In the genomic region with DNA sequence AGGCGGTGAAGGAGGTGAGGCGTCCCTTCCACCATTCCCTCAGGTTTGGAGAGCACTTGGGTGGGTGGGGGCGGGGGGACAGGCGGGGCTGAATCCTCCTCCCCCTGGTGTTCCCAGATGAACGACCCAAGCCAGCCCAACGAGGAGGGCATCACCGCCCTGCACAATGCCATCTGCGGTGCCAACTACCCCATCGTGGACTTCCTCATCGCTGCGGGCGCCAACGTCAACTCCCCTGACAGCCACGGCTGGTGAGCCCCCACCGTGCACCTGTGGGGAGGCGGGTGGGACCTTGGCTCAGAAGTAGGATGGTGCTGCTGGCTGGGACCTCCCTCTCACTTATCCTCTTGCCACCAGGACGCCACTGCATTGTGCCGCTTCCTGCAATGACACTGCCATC, we compare ENCODE assay signal across 21 mouse cellular contexts. TPM values are rescaled to one million over a fixed set of nuclear protein-coding genes. Genes with fewer than 3 reads are reported as not detected.
DNase-seq lines count a peak whose midpoint lies in the region; ATAC-seq and TF ChIP-seq lines count a peak whose summit lies in the region.
"Had no signal": no experiment of that assay in that cellular context is flagged by ENCODE, and none has a peak within 500 bp of the region (broad histone marks: within the 10 kb centered on the region; RNA-seq: fewer than 3 reads in every experiment).

No protein-coding gene starts in this region.

- ATAC-seq in forebrain, embryonic 12.5 days (ENCODE audit: low FRiP score), result 0 out of 2 replicates have a peak, but pooled peaks have one; percentile 25
- ATAC-seq in forebrain, embryonic 11.5 days (replicated peaks; ENCODE audit: low FRiP score), result no peak
- no peak for ATAC-seq in megakaryocyte, adult 5-6 weeks (ENCODE audit: poor library complexity, severe bottlenecking)
- no peak for ATAC-seq in G1E (ENCODE audit: extremely low read depth, insufficient number of reproducible peaks, low FRiP score, poor library complexity, severe bottlenecking)
- ATAC-seq: forebrain, embryonic 13.5 days; forebrain, postnatal 0 days; hindbrain, embryonic 16.5 days had no signal

- H3K36me3 ChIP-seq in forebrain, embryonic 12.5 days (replicated peaks), result peaks cover 6% of the 10 kb centered on the region; the same call in 1 of the 2 replicates
- H3K36me3 ChIP-seq in forebrain, embryonic 11.5 days (ENCODE audit: control insufficient read depth, insufficient read depth, low read length), result no peaks in the 10 kb centered on the region
- H3K36me3 ChIP-seq in megakaryocyte, embryonic 14.5 days (replicated peaks; ENCODE audit: low read length), result peaks cover 68% of the 10 kb centered on the region
- H3K36me3 ChIP-seq in E14TG2a.4 (ENCODE audit: insufficient read depth, low read length), result peaks cover 44% of the 10 kb centered on the region
- H3K36me3 ChIP-seq in G1E (replicated peaks), result peaks cover 77% of the 10 kb centered on the region
- H3K36me3 ChIP-seq: hindbrain, embryonic 12.5 days had no signal

- no peak for DNase-seq in forebrain, embryonic 11.5 days (ENCODE audit: low spot score)
- no peak for DNase-seq in G1E (ENCODE audit: low spot score)
- DNase-seq in heart, postnatal 25 days (ENCODE audit: low spot score), result no peak
- no peak for DNase-seq in embryo, embryonic 10.5 days (ENCODE audit: low spot score)
- DNase-seq: adrenal gland, postnatal 10 days; cerebellum, adult 11-12 months; cerebellum, adult 9-10 months; cerebellum, postnatal 25 days; forebrain, postnatal 0 days; gastrocnemius, postnatal 14 days; heart, postnatal 36 days had no signal

- no peak overlapping the region for H3K27ac ChIP-seq in forebrain, embryonic 12.5 days
- H3K27ac ChIP-seq in forebrain, embryonic 11.5 days (ENCODE audit: low read depth, low read length), result no peak overlapping the region
- H3K27ac ChIP-seq: forebrain, embryonic 13.5 days; hindbrain, embryonic 12.5 days had no signal

- 83% methylated on average over 18 of the region's 18 CpGs for WGBS in forebrain, embryonic 12.5 days
- WGBS in forebrain, embryonic 11.5 days, result 87% methylated on average over 18 of the region's 18 CpGs

- no peak overlapping the region for H3K9ac ChIP-seq in forebrain, embryonic 12.5 days
- H3K9ac ChIP-seq in forebrain, embryonic 11.5 days (ENCODE audit: low read length), result no peak overlapping the region
- H3K9ac ChIP-seq: forebrain, embryonic 13.5 days; forebrain, postnatal 0 days; heart, embryonic 12.5 days; hindbrain, embryonic 12.5 days had no signal

- H3K4me3 ChIP-seq in forebrain, embryonic 12.5 days (replicated peaks), result no peak overlapping the region
- H3K4me3 ChIP-seq in forebrain, embryonic 11.5 days (ENCODE audit: low read depth, low read length), result no peak overlapping the region
- H3K4me3 ChIP-seq in megakaryocyte, embryonic 14.5 days (replicated peaks), result peak overlapping the region; percentile 6
- H3K4me3 ChIP-seq in E14TG2a.4 (replicated peaks; ENCODE audit: low read length) (peak overlapping the region; percentile 75), G1E (ENCODE audit: low read depth, low read length) (peak overlapping the region; percentile 14; the same call in 1 of the 2 replicates)
- H3K4me3 ChIP-seq: forebrain, embryonic 13.5 days; heart, embryonic 12.5 days; hindbrain, embryonic 12.5 days had no signal

- no peaks in the 10 kb centered on the region for H3K9me3 ChIP-seq in forebrain, embryonic 12.5 days
- H3K9me3 ChIP-seq in forebrain, embryonic 11.5 days (ENCODE audit: control insufficient read depth, low read length), result no peaks in the 10 kb centered on the region
- H3K9me3 ChIP-seq in megakaryocyte, embryonic 14.5 days, result no peaks in the 10 kb centered on the region
- H3K9me3 ChIP-seq in E14TG2a.4 (ENCODE audit: low read length) (no peaks in the 10 kb centered on the region), G1E (replicated peaks) (no peaks in the 10 kb centered on the region)
- H3K9me3 ChIP-seq: forebrain, embryonic 13.5 days; heart, embryonic 12.5 days; hindbrain, embryonic 12.5 days had no signal

- H3K27me3 ChIP-seq in forebrain, embryonic 12.5 days, result no peaks in the 10 kb centered on the region
- H3K27me3 ChIP-seq in forebrain, embryonic 11.5 days (ENCODE audit: control insufficient read depth, insufficient read depth, low read length), result no peaks in the 10 kb centered on the region
- H3K27me3 ChIP-seq in megakaryocyte, embryonic 14.5 days (replicated peaks), result no peaks in the 10 kb centered on the region
- 0 out of 2 replicates have a peak, but pooled peaks cover 4% of the 10 kb centered on the region for H3K27me3 ChIP-seq in E14TG2a.4 (ENCODE audit: insufficient read depth, low read length)
- no peaks in the 10 kb centered on the region for H3K27me3 ChIP-seq in G1E (ENCODE audit: insufficient read depth, low read length)
- H3K27me3 ChIP-seq: forebrain, embryonic 13.5 days; heart, embryonic 12.5 days; hindbrain, embryonic 12.5 days had no signal

- no peak for TF ChIP-seq CTCF in E14TG2a.4 (conservative IDR thresholded peaks at IDR 0.05; ENCODE audit: low read length)
- no peak for TF ChIP-seq CTCF in G1E (IDR thresholded peaks at IDR 0.05; ENCODE audit: low read depth, low read length)

- intact Hi-C loops in heart, postnatal 25 days (cut with DNase I), result no loop called here

- no peak overlapping the region for H3K4me2 ChIP-seq in forebrain, embryonic 12.5 days
- no peak overlapping the region for H3K4me2 ChIP-seq in forebrain, embryonic 11.5 days (ENCODE audit: low read depth, low read length, severe bottlenecking)
- H3K4me2 ChIP-seq: forebrain, embryonic 13.5 days; heart, embryonic 12.5 days; hindbrain, embryonic 12.5 days had no signal

- no peaks in the 10 kb centered on the region; the same call in 1 of the 2 replicates for H3K4me1 ChIP-seq in forebrain, embryonic 12.5 days
- H3K4me1 ChIP-seq in forebrain, embryonic 11.5 days (replicated peaks; ENCODE audit: control insufficient read depth, insufficient read depth, low read length), result no peaks in the 10 kb centered on the region
- peaks cover 6% of the 10 kb centered on the region; the same call in 1 of the 2 replicates for H3K4me1 ChIP-seq in megakaryocyte, embryonic 14.5 days
- H3K4me1 ChIP-seq in E14TG2a.4 (replicated peaks; ENCODE audit: low read depth, low read length), result peaks cover 52% of the 10 kb centered on the region
- H3K4me1 ChIP-seq in G1E (ENCODE audit: insufficient read depth, low read depth, low read length), result no peaks in the 10 kb centered on the region; the same call in 1 of the 2 replicates
- H3K4me1 ChIP-seq: hindbrain, embryonic 12.5 days had no signal

RNA-seq across cellular contexts. Expression of gene Ercc2, which starts 6.4 kb away (rescaled TPM):
- polyA plus RNA-seq in forebrain, embryonic 12.5 days (2016; fragmentation: Nextera tagmentation; extraction: Ambion mirVana), result 23.3 and 23.7 TPM in 2 replicates
- polyA plus RNA-seq in forebrain, embryonic 11.5 days (2014; fragmentation: Nextera tagmentation; extraction: Ambion mirVana), result 18.2 and 25.2 TPM in 2 replicates
- 24.2 and 30.8 TPM in 2 replicates for polyA plus RNA-seq in megakaryocyte, embryonic 14.5 days (2012; ENCODE audit: insufficient read depth, low replicate concordance)
- 4.9 and 5.7 TPM in 2 replicates for total RNA-seq in megakaryocyte, adult 5-6 weeks (2015)
- 12.6 and 19.2 TPM in 2 replicates for total RNA-seq in megakaryocyte, adult 5-6 weeks (2017)
- 17.2 and 18.4 TPM in 2 replicates for total RNA-seq in G1E (2014; fragmentation: Nextera tagmentation)
- 14.8 and 20.2 TPM in 2 replicates for total RNA-seq in G1E (2017)
- 36.0 and 40.6 TPM in 2 replicates for polyA plus RNA-seq in G1E (2012)
- total RNA-seq in heart, postnatal 25 days (2021), result 10 to 100 TPM; 10.8 to 12.6 TPM

RNA-seq across cellular contexts. Expression of gene Ppp1r13l, which starts 15.8 kb away (rescaled TPM):
- polyA plus RNA-seq in forebrain, embryonic 12.5 days (2016; fragmentation: Nextera tagmentation; extraction: Ambion mirVana), result 4.8 and 5.3 TPM in 2 replicates
- 5.8 and 6.4 TPM in 2 replicates for polyA plus RNA-seq in forebrain, embryonic 11.5 days (2014; fragmentation: Nextera tagmentation; extraction: Ambion mirVana)
- polyA plus RNA-seq in megakaryocyte, embryonic 14.5 days (2012; ENCODE audit: insufficient read depth, low replicate concordance), result 21.5 and 54.3 TPM in 2 replicates
- total RNA-seq in megakaryocyte, adult 5-6 weeks (2015), result 4.1 and 4.2 TPM in 2 replicates
- 0.45 TPM in 1 of 2 replicates, not detected in the other for total RNA-seq in megakaryocyte, adult 5-6 weeks (2017)
- total RNA-seq in G1E (2014; fragmentation: Nextera tagmentation), result 8.5 and 15.2 TPM in 2 replicates
- total RNA-seq in G1E (2017), result 0.93 and 1.1 TPM in 2 replicates
- 32.9 and 38.0 TPM in 2 replicates for polyA plus RNA-seq in G1E (2012)
- total RNA-seq in heart, postnatal 25 days (2021), result 10 to 100 TPM; 36.5 to 40.5 TPM

RNA-seq across cellular contexts. Expression of gene Cd3eap, which starts 16.1 kb away (rescaled TPM):
- polyA plus RNA-seq in forebrain, embryonic 12.5 days (2016; fragmentation: Nextera tagmentation; extraction: Ambion mirVana), result 24.7 and 24.8 TPM in 2 replicates
- polyA plus RNA-seq in forebrain, embryonic 11.5 days (2014; fragmentation: Nextera tagmentation; extraction: Ambion mirVana), result 23.2 and 24.0 TPM in 2 replicates
- 13.3 and 50.4 TPM in 2 replicates for polyA plus RNA-seq in megakaryocyte, embryonic 14.5 days (2012; ENCODE audit: insufficient read depth, low replicate concordance)
- total RNA-seq in megakaryocyte, adult 5-6 weeks (2015), result 3.4 TPM in 2 replicates
- 9.0 and 11.5 TPM in 2 replicates for total RNA-seq in megakaryocyte, adult 5-6 weeks (2017)
- total RNA-seq in G1E (2014; fragmentation: Nextera tagmentation), result 9.3 and 10.8 TPM in 2 replicates
- total RNA-seq in G1E (2017), result 22.3 and 25.6 TPM in 2 replicates
- 56.2 and 57.8 TPM in 2 replicates for polyA plus RNA-seq in G1E (2012)
- 1 to 10 TPM; 9.1 to 9.7 TPM for total RNA-seq in heart, postnatal 25 days (2021)

RNA-seq across cellular contexts. Expression of gene Klc3, which starts 28.5 kb away (rescaled TPM):
- polyA plus RNA-seq in forebrain, embryonic 12.5 days (2016; fragmentation: Nextera tagmentation; extraction: Ambion mirVana), result 2.8 and 5.4 TPM in 2 replicates
- 2.0 and 2.8 TPM in 2 replicates for polyA plus RNA-seq in forebrain, embryonic 11.5 days (2014; fragmentation: Nextera tagmentation; extraction: Ambion mirVana)
- 1.3 TPM in 1 of 2 replicates, not detected in the other for polyA plus RNA-seq in megakaryocyte, embryonic 14.5 days (2012; ENCODE audit: insufficient read depth, low replicate concordance)
- 0.09 TPM in 1 of 2 replicates, not detected in the other for total RNA-seq in megakaryocyte, adult 5-6 weeks (2015)
- not detected in 2 replicates for total RNA-seq in megakaryocyte, adult 5-6 weeks (2017)
- total RNA-seq in G1E (2014; fragmentation: Nextera tagmentation) (not detected in 2 replicates), G1E (2017) (0.11 TPM in 1 of 2 replicates, not detected in the other)
- 0.69 and 0.84 TPM in 2 replicates for polyA plus RNA-seq in G1E (2012)
- total RNA-seq in heart, postnatal 25 days (2021), result under 1 TPM; 0.23 to 0.31 TPM

RNA-seq across cellular contexts. Expression of gene Ckm, which starts 29.2 kb away (rescaled TPM):
- not detected in 2 replicates for polyA plus RNA-seq in forebrain, embryonic 12.5 days (2016; fragmentation: Nextera tagmentation; extraction: Ambion mirVana)
- polyA plus RNA-seq in forebrain, embryonic 11.5 days (2014; fragmentation: Nextera tagmentation; extraction: Ambion mirVana), result not detected in 2 replicates
- polyA plus RNA-seq in megakaryocyte, embryonic 14.5 days (2012; ENCODE audit: insufficient read depth, low replicate concordance), result 0.96 TPM in 1 of 2 replicates, not detected in the other
- total RNA-seq in megakaryocyte, adult 5-6 weeks (2015), result 0.14 and 0.18 TPM in 2 replicates
- 0.26 and 0.45 TPM in 2 replicates for total RNA-seq in megakaryocyte, adult 5-6 weeks (2017)
- total RNA-seq in G1E (2014; fragmentation: Nextera tagmentation) (not detected in 2 replicates), G1E (2017) (0.05 and 0.12 TPM in 2 replicates)
- polyA plus RNA-seq in G1E (2012), result not detected in 2 replicates
- total RNA-seq in heart, postnatal 25 days (2021), result 1,000 to 10,000 TPM; 4,463 to 5,048 TPM
- total RNA-seq: MEL had no signal
- polyA plus RNA-seq: cortical plate, adult 2 months; forebrain, embryonic 13.5 days; forebrain, postnatal 0 days had no signal

Comparison
In these comparisons a context has a peak if more than half of its experiments do, and no peak if none do; other contexts are left out.
1. H3K4me3 ChIP-seq: peak in megakaryocyte, embryonic 14.5 days (single experiment), E14TG2a.4 (single experiment) and G1E (single experiment); none in forebrain, embryonic 12.5 days (single experiment) and forebrain, embryonic 11.5 days (single experiment).